Mouse (Mus musculus) embryo, embryonic 11 days (tissue): ENCODE measurements around the gene Noxa1.
A peak's percentile ranks its signal among the peaks of the same experiment; 100 is the strongest.

Experiments used
- DNase-seq: peaks from one replicate; pipeline ENCODE4 v3.0.0-alpha.2; 2015

Noxa1 gene

DNA sequence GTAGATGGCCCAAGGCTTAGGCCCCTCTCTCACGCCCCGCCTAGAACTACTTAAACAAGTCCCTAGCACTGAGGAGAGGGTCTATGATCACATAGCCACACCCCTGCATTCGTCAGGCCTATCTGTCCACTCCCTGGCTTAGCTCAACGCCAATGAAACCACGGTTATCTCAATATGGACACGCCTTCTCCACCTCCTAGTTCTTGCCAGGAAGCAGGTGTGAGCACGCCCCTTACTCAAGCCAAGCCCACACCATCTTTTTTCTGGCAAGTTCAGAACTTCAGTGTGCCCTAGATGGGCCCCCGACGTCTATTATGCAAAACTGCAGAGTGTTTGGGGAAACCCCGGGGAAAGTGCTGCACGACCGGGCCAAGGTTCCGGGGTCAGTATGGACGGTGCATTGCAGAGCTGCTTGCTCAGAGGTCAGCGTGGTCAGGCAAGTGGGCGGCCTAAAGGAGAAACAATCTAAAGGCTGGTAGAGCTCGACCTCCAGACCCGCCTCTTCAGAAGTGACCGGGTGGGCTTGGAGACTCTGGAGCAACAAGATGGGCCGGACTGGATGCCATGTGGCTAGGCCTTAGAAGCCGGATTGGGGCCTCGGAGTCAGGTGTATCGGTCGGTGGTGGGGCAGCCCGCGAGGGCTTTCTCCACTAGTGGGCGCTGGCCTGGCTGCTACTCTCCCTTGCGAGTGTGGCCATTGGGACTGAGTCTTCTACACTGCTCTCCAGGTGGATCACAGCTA, at the start of gene Noxa1:
Noxa1 (minus strand) TSS at position 41 of the 742 bp plus-strand sequence.
- peak; percentile 57 for DNase-seq

DNA sequence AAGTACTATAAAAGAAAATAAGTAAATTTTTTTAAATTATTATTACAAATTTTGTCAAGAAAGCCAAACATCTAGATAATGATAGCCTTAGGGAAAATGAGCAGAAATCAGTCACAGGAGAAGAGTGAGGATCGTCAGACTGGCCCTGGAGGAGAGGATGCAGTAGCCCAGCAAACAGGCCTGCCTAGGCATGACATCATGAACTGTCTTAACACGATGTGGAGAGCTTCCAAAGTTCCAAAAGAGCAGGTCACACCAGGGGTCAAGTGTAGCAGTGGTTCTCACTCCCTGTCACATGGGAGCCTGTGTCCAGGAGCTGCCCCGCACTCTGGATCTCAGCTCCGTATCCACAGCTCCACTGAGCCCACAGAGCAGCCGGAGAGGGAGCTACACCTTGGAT, 47.0 kb upstream of the Noxa1 start:
- DNase-seq: no peak

- no peak for DNase-seq
Observed at GRCm38 (mm10) chr2:25141185-25141584, 46.2 kb upstream of the Noxa1 start.

DNA sequence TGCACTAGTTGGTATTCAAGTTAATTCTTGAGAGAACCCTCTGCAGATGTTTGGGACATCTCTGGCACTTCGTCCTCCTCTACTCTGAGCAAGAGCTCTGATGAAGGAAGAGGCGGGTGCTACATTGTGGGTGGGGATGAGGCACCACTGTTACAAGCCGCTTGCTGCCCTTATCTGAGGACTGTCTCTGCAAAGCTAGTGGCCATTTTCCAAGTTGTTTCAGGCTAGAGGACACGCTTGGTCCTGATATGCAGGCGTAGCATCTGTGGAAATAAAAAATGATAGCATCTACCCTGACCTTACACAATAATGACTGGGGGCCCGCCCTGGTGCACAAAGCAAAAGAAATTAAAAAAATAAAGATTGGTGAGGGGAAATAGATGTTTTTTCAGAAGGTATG, 42.9 kb upstream of the Noxa1 start:
- no peak for DNase-seq

GRCm38 (mm10) chr2:25131601-25132000, 36.7 kb upstream of the Noxa1 start:
- no peak for DNase-seq

DNA sequence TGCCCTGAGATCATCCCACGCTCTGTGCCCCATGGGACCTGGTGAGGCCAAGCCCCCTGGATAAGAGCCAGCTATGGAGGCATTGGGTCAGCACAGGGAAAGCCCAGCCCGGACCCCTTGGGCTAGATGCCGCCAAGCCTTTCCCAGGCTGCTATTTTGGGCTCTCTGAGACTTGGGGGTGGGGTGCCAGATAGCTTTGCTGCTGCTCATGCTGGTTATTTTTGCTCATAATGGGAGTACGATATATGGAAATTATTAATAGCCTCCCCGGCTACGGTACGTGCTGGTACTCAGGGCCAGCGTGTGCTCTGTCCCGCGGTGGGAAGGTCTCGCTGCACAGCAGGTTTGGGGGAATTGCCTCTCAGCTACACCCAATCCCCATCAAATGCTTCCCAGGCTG, 33.1 kb upstream of the Noxa1 start:
- no peak for DNase-seq

DNA sequence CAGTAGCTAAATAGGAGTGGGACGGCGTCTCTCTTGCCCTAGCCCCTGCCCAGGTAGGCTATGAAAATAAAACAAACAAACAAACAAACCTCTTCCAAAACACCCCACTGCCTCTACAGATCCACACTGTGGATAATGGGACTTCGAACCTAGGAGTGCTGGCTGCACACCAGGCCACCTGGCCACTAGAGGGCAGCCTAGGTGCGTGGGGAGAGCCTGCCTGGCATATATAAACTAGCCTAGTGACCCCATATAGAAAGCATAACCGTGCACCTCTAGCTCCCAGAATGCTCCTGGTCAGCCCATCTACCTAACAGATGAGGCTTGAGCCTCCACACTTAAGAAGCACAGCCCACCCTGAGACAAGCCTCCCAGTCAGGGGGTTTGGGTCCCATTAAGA, 32.3 kb upstream of the Noxa1 start:
- peak; percentile 76 for DNase-seq

GRCm38 (mm10) chr2:25126011-25127010, 31.4 kb upstream of the Noxa1 start:
- peak; percentile 88 for DNase-seq

- no peak for DNase-seq
Observed at GRCm38 (mm10) chr2:25125146-25125545, 30.2 kb upstream of the Noxa1 start.

- DNase-seq: no peak
Observed at GRCm38 (mm10) chr2:25124411-25124810, 29.5 kb upstream of the Noxa1 start.

GRCm38 (mm10) chr2:25123527-25123926, 28.6 kb upstream of the Noxa1 start:
- no peak for DNase-seq

- no peak for DNase-seq
Observed at GRCm38 (mm10) chr2:25122666-25123065, 27.7 kb upstream of the Noxa1 start.

- DNase-seq: no peak
Observed at GRCm38 (mm10) chr2:25120963-25121362, 26.0 kb upstream of the Noxa1 start.

- peak; percentile 20 for DNase-seq
Observed at GRCm38 (mm10) chr2:25115442-25115841, 20.5 kb upstream of the Noxa1 start.

DNA sequence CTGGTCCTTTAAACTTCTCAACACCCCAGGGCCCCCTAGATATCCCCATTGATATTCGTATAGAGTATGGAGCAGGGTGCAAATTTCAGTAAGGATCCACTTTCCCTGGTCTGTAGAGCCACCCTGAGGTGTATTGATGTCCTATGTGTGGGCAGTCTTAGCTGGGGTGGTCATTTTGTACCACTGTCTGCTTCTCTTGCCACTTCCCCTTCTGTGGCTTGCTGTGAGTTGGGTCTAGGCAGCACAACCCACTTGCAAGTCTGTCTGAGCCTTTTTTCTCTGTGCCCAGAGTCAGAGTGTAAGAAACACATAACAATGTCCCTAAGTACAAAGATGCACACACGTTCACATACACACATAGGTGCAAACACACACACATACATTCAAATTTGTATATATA, 19.4 kb upstream of the Noxa1 start:
- DNase-seq: no peak

- DNase-seq: peak; percentile 9
Observed at GRCm38 (mm10) chr2:25111184-25111791, 16.3 kb upstream of the Noxa1 start.

DNA sequence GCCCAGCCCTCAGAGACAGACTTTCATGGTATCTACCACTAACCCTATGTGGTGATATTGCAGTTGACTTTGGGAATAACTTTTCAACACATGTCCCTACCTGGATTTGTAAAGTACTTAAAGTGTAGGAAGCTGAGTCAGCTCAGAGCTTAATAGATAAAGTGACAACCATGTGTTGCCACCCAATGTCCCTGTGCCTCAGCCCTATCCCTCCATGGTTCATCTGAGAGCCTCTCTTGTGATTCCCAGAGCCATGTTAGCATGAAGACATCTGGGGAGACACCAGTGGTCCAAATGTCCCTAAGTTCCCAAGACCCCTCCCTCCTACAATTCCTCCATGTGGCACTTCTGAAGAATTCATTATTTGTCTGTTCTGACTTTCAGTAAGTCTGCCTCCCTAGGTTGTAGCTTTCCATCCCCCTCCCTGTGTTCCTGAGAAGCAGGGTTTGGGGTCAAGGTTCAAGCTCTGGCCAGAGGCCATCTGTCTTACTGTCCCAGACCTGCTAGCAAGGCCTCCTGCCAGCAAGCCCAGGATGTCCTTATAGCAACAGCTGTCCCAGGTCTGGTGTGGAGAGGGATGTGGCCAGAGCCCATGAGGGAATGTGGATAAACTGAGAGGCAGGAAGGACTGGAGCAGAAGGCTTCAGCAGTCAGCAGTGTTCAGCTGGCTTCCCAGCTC, 15.7 kb upstream of the Noxa1 start:
- DNase-seq: peak; percentile 24

- DNase-seq: no peak
Observed at GRCm38 (mm10) chr2:25109487-25109886, 14.5 kb upstream of the Noxa1 start.

GRCm38 (mm10) chr2:25106045-25106444, 11.1 kb upstream of the Noxa1 start:
- DNase-seq: no peak

DNA sequence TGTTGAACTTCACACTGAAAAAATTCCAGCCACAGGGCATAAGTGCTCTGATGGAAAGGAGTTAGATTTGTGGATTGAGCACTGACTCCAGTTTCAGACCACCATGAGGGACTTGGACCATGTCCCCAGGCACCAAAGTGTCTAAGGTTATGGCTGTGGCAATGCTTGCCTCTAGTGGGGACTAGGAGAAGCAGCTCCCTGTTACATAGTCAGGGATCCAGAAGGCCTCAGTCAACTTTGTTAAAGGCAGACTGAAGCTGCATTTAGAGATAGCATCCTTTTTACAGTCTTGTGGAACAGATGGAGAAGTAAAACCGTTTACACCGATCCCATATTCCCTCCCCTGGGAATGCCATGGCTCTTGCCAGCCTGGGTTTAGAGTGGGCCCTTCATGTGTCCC, 9.2 kb upstream of the Noxa1 start:
- no peak for DNase-seq

- DNase-seq: no peak
Observed at GRCm38 (mm10) chr2:25099703-25100102, 4.8 kb upstream of the Noxa1 start.

DNA sequence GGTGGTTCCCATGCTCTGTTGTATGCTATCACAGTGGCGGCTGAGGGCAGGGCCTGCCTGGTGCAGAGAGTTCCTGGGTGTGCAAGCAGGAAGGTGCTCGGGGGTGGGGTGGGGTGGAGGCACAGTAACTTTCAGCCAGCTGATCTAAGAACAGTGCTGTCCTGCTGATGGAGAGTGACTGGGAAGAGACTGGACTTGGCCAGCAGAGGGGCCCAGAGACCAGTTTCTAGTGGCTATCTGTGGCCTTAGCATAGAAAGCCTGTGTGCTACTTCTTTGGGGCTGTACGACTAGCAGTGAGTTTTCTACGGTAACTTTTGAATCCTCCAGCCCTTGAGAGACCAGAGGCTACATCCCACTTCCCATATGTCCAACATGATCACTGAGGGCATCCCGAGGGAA, 4.0 kb upstream of the Noxa1 start:
- peak; percentile 62 for DNase-seq
